Mouse (Mus musculus) fibroblast of lung, adult 2 months (primary cell): ENCODE results near the gene Tspan12.
"Not testable (repeated sequence)": the region's sequence is repeated elsewhere in the genome, so short reads cannot be mapped to it uniquely, and the experiment has no call there.

ENCODE experiments used
- DNase-seq: peaks from one replicate; pipeline ENCODE4 v3.0.0-alpha.2; 2011; ENCODE audit warnings: low read depth

The Tspan12 gene

GRCm38 (mm10) chr6:21852344-21852785 lies at the start of gene Tspan12:
TSS of gene Tspan12 (minus strand) at chr6:21852515.
- DNase-seq, result no peak

GRCm38 (mm10) chr6:21894451-21894850 lies 42.1 kb upstream of the Tspan12 start:
- DNase-seq, result no peak

GRCm38 (mm10) chr6:21889101-21889500 lies 36.8 kb upstream of the Tspan12 start:
- no peak for DNase-seq

GRCm38 (mm10) chr6:21887971-21888370 lies 35.7 kb upstream of the Tspan12 start:
- not testable (repeated sequence) for DNase-seq

- no peak for DNase-seq
These were observed 27.2 kb upstream of the Tspan12 start for GRCm38 (mm10) chr6:21879496-21879895.

- DNase-seq, result no peak
These were observed 15.0 kb upstream of the Tspan12 start for GRCm38 (mm10) chr6:21867310-21867709.

GRCm38 (mm10) chr6:21864179-21864578 lies 11.9 kb upstream of the Tspan12 start:
- no peak for DNase-seq

- no peak for DNase-seq
These were observed 11.2 kb upstream of the Tspan12 start for GRCm38 (mm10) chr6:21863561-21863960.

- no peak for DNase-seq
These were observed 9.0 kb upstream of the Tspan12 start for GRCm38 (mm10) chr6:21861316-21861715.

- DNase-seq, result no peak
These were observed 5.5 kb upstream of the Tspan12 start for GRCm38 (mm10) chr6:21857843-21858242.

GRCm38 (mm10) chr6:21855921-21856320 lies 3.6 kb upstream of the Tspan12 start:
- DNase-seq, result no peak

GRCm38 (mm10) chr6:21853342-21853741 lies 1.0 kb upstream of the Tspan12 start:
- DNase-seq, result no peak

- DNase-seq, result no peak
These were observed 545 bp downstream of the Tspan12 start for GRCm38 (mm10) chr6:21851596-21852343.

GRCm38 (mm10) chr6:21851346-21851595 lies 1.0 kb downstream of the Tspan12 start:
- no peak for DNase-seq

- no peak for DNase-seq
These were observed 1.6 kb downstream of the Tspan12 start for GRCm38 (mm10) chr6:21850526-21851345.

GRCm38 (mm10) chr6:21848808-21849207 lies 3.5 kb downstream of the Tspan12 start:
- DNase-seq, result no peak

- no peak for DNase-seq
These were observed 12.1 kb downstream of the Tspan12 start for GRCm38 (mm10) chr6:21839976-21840775.

- no peak for DNase-seq
These were observed 13.0 kb downstream of the Tspan12 start for GRCm38 (mm10) chr6:21839244-21839814.

GRCm38 (mm10) chr6:21833531-21833930 lies 18.8 kb downstream of the Tspan12 start:
- DNase-seq, result no peak

- DNase-seq, result no peak
These were observed 20.4 kb downstream of the Tspan12 start for GRCm38 (mm10) chr6:21831871-21832270.

- DNase-seq, result no peak
These were observed 21.4 kb downstream of the Tspan12 start for GRCm38 (mm10) chr6:21830931-21831330.

GRCm38 (mm10) chr6:21829930-21830329 lies 22.4 kb downstream of the Tspan12 start:
- no peak for DNase-seq
